Mouse (Mus musculus): ENCODE results near the gene Ubtf. TPM values are rescaled to one million over a fixed set of nuclear protein-coding genes. Genes with fewer than 3 reads are reported as not detected.

Ubtf gene
- total RNA-seq, 2 experiments from 2014 or later, result 78.3 to 80.9 TPM

- intact Hi-C loops (cut with DNase I), result no loop called here
Measured at GRCm38 (mm10) chr11:102277754-102278153, 41.8 kb downstream of the Ubtf start.

GRCm38 (mm10) chr11:102276411-102276915 lies 43.1 kb downstream of the Ubtf start:
- peak; percentile 46 to 50 for DNase-seq
- intact Hi-C loops (cut with DNase I), result no loop called here

More at GRCm38 (mm10) chr11:102277754-102278153, 41.8 kb downstream of the Ubtf start:
- DNase-seq, result no peak

GRCm38 (mm10) chr11:102268520-102269244 lies 50.9 kb downstream of the Ubtf start, which contains the start of gene Asb16:
Gene Asb16 (plus strand): TSS chr11:102268743.
- peak in 1 of 2 experiments; percentile 25 for DNase-seq
- intact Hi-C loops (cut with DNase I), result loop anchor here (5.0 kb wide), 1 partner anchor 111 kb away; the partner anchor contains the start of gene Tmem101

- DNase-seq, result peak; percentile 84 to 87
- intact Hi-C loops (cut with DNase I), result loop anchor here (1.0 to 5.0 kb wide), 2 partner anchors 110 to 165 kb away; partner anchors contain the start of gene Tmem101
Measured at GRCm38 (mm10) chr11:102267480-102267879, 52.1 kb downstream of the Ubtf start.

DNA sequence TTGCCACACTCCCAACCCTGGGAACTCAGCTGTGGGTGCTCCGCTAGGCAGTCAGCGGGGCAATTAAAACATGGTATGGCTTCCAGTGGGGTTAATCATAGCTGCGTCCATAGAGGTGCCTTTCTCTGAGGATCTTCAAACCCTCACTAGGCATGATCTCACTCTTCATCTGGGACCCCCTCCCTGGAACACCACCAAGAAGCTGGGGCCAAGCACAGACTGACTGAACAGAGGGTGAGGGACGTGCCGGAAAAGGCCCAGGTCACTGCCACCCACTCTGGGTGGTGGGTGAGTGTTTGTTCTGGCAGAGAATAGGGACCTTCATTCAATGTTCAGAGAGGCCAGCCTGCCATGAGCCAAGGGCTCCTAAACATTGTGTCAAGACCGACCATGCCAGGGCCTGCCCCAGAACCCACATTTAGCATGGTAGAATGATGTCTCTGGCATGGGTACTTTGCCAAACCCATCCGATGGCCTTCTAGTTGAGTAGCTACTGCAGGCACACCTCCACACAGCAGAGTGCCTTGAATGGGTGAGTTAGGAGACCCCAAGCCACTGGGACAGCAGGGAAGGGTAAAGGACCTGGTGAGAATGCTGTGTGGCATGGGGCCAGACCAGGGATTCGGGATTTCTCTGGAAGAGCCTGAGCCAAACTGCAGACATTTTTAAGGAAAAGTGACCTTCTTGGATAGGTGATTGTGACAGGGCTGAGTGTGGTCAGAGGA lies 52.7 kb downstream of the Ubtf start:
- DNase-seq, result no peak
- intact Hi-C loops (cut with DNase I), result loop anchor here (1.0 to 5.0 kb wide), 2 partner anchors 109 to 164 kb away; partner anchors contain the start of gene Tmem101

DNA sequence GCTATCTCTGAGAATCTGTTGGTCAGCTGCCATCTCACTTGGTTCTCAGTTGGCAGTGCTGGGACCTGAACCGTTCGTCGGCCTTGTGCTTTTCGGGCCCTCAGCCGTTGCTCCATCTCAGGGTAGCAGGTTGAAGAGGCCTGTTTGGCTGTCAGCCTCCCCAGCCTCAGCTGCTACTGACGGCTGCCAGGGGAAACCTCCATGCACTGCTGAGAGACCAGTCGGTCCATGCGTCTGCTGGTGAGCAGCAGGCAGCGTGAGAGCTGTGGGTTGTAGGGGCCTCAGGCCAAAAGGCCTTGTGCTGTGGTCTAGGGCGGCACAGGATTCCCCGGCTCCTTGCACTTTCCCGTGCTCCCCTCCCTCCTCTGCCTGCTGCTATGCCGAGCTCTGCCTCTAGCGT lies 53.7 kb downstream of the Ubtf start:
- DNase-seq, result no peak
- intact Hi-C loops (cut with DNase I), result loop anchor here (5.0 kb wide), 1 partner anchor 109 kb away; the partner anchor contains the start of gene Tmem101

DNA sequence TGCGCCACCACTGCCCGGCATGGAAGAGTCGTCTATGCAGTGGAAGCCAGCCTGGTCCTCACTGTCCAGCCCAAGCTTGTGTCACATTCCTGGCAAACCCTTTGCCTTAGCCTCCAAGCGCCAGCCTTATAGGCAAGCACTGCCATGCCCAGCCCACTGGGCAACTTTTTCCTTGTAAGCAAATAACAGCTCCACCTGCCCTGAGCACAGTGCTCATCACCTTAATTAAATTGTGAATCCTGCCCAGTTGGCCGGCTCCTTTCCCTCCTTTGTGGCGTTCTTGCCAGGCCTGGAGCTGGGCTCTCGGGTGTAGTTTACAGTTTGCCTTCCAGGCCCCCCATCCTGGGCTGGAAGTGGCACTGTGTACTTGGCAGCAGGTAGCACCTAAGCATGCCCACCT lies 56.3 kb downstream of the Ubtf start:
- intact Hi-C loops (cut with DNase I), result no loop called here

GRCm38 (mm10) chr11:102258521-102258920 lies 61.0 kb downstream of the Ubtf start:
- DNase-seq, result no peak
- intact Hi-C loops (cut with DNase I), result no loop called here

More for the DNA sequence above, 56.3 kb downstream of the Ubtf start:
- no peak for DNase-seq

DNA sequence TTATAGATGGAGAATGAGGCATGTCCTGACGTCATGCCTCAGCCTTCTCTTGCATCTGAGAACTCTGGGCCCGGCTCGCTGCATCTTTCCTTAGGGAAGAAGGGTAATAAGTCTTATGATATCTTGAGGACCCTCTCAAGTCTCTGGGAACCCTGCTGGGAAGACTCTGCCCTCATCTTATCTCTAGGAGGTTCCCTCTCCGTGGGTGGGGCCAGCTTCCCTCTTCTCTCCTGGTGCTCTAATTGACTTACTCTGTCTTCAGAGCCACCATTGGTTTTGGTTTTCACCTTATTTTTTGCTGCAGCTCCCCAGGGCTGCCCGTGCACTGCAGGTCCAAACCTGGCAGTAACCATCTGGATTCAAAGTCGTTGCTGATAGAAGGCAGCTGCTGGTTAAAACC lies 61.4 kb downstream of the Ubtf start:
- intact Hi-C loops (cut with DNase I), result no loop called here
- DNase-seq, result no peak

DNA sequence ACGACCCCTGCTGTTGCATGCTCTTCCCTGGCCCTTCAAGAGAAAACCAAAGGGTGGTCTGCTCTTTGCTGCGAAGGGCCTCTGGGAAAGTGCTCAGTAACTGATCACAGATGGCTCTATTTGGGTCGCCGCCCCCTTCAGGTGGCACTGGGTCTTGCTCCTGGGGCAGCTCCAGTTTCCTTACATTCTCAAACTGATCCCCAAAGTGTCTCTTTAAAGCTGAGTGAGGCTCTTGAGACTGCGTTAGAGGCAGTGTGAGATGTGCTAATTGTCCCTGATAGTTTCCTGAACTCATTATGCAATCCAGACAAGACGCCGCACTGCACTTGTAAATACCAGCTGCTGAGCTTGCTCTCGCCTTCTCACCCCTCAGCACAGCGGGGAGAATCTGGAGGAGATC lies 62.0 kb downstream of the Ubtf start:
- DNase-seq, result peak in 1 of 2 experiments; percentile 35
- intact Hi-C loops (cut with DNase I), result no loop called here

Other genes starting within 250 kb of the Ubtf start
- 1 to 10 TPM; 4.0 to 4.1 TPM for gene Mpp2, start 231.2 kb downstream of the Ubtf start, total RNA-seq (2021)
- not detected for gene Ppy, start 218.4 kb downstream of the Ubtf start, total RNA-seq (2021)
- gene Pyy, start 211.9 kb downstream of the Ubtf start, total RNA-seq (2021), result not detected
- gene Nags, start 174.2 kb downstream of the Ubtf start, total RNA-seq (2021), result under 1 TPM in 1 of 2 experiments, not detected in 1; 0.12 TPM
- gene Tmem101, start 163.3 kb downstream of the Ubtf start, total RNA-seq (2021), result 10 to 100 TPM; 13.7 to 14.7 TPM
- 10 to 100 TPM; 58.5 to 61.4 TPM for gene Lsm12, start 134.4 kb downstream of the Ubtf start, total RNA-seq (2021)
- 10 to 100 TPM; 37.9 to 38.1 TPM for gene G6pc3, start 130.1 kb downstream of the Ubtf start, total RNA-seq (2021)
- 100 to 1,000 TPM; 106 to 139 TPM for gene Hdac5, start 89.6 kb downstream of the Ubtf start, total RNA-seq (2021)
- 1 to 10 TPM; 1.7 to 1.8 TPM for gene BC030867, start 70.9 kb downstream of the Ubtf start, total RNA-seq (2021)
- gene Asb16, start 51.0 kb downstream of the Ubtf start, total RNA-seq (2021), result under 1 TPM; 0.52 to 0.69 TPM
- gene Tmub2, start 34.8 kb downstream of the Ubtf start, total RNA-seq (2021), result 10 to 100 TPM; 29.0 to 31.1 TPM
- gene Atxn7l3, start 23.1 kb downstream of the Ubtf start, total RNA-seq (2021), result 10 to 100 TPM; 34.1 to 38.3 TPM
- gene Slc4a1, start 46.5 kb upstream of the Ubtf start, total RNA-seq (2021), result 10 to 100 TPM in 1 of 2 experiments, 1 to 10 TPM in 1; 3.5 to 13.0 TPM
- under 1 TPM; 0.29 to 0.32 TPM for gene Rundc3a, start 73.7 kb upstream of the Ubtf start, total RNA-seq (2021)
- gene Slc25a39, start 88.2 kb upstream of the Ubtf start, total RNA-seq (2021), result 100 to 1,000 TPM; 155 to 156 TPM
- 100 to 1,000 TPM; 189 to 192 TPM for gene Grn, start 110.6 kb upstream of the Ubtf start, total RNA-seq (2021)
- gene Fam171a2, start 127.9 kb upstream of the Ubtf start, total RNA-seq (2021), result 10 to 100 TPM; 20.0 to 23.8 TPM
- gene Itga2b, start 150.4 kb upstream of the Ubtf start, total RNA-seq (2021), result 1 to 10 TPM; 2.8 to 4.6 TPM
- 10 to 100 TPM; 25.2 to 28.2 TPM for gene Gpatch8, start 236.7 kb upstream of the Ubtf start, total RNA-seq (2021)

Data from heart, postnatal 10 days (tissue).